Mouse (Mus musculus) left cerebral cortex, adult 11 months (tissue): ENCODE results near the gene Ear6.
A peak's percentile ranks its signal among the peaks of the same experiment; 100 is the strongest.
"Not testable (repeated sequence)": the region's sequence is repeated elsewhere in the genome, so short reads cannot be mapped to it uniquely, and the experiment has no call there.

Experiments used
- DNase-seq: peaks from one replicate; pipeline ENCODE4 v3.0.0; 2022; ENCODE audit warnings: low spot score

The Ear6 gene

GRCm38 (mm10) chr14:51853399-51853798 is at the start of gene Ear6:
Gene Ear6 (plus strand): TSS chr14:51853699.
- no peak for DNase-seq

- DNase-seq, result no peak
Measured at GRCm38 (mm10) chr14:51826625-51827024, 26.9 kb upstream of the Ear6 start.

GRCm38 (mm10) chr14:51827842-51828241 is 25.7 kb upstream of the Ear6 start:
- not testable (repeated sequence) for DNase-seq

- no peak for DNase-seq
Measured at GRCm38 (mm10) chr14:51829188-51829587, 24.3 kb upstream of the Ear6 start.

- peak; percentile 2 for DNase-seq
Measured at GRCm38 (mm10) chr14:51838480-51838879, 15.0 kb upstream of the Ear6 start.

- no peak for DNase-seq
Measured at GRCm38 (mm10) chr14:51842250-51842649, 11.2 kb upstream of the Ear6 start.

GRCm38 (mm10) chr14:51842781-51843180 is 10.7 kb upstream of the Ear6 start:
- DNase-seq, result no peak

GRCm38 (mm10) chr14:51843882-51844281 is 9.6 kb upstream of the Ear6 start:
- DNase-seq, result no peak

GRCm38 (mm10) chr14:51846566-51846965 is 6.9 kb upstream of the Ear6 start:
- no peak for DNase-seq

GRCm38 (mm10) chr14:51851006-51851405 is 2.5 kb upstream of the Ear6 start:
- not testable (repeated sequence) for DNase-seq

- DNase-seq, result not testable (repeated sequence)
Measured at GRCm38 (mm10) chr14:51855280-51855679, 1.8 kb downstream of the Ear6 start.

- DNase-seq, result not testable (repeated sequence)
Measured at GRCm38 (mm10) chr14:51863603-51864002, 10.1 kb downstream of the Ear6 start.

- no peak for DNase-seq
Measured at GRCm38 (mm10) chr14:51870756-51871155, 17.3 kb downstream of the Ear6 start.

- no peak for DNase-seq
Measured at GRCm38 (mm10) chr14:51871741-51872140, 18.2 kb downstream of the Ear6 start.

- DNase-seq, result no peak
Measured at GRCm38 (mm10) chr14:51877517-51877916, 24.0 kb downstream of the Ear6 start.

- DNase-seq, result peak; percentile 73
Measured at GRCm38 (mm10) chr14:51883527-51884030, 30.1 kb downstream of the Ear6 start.

GRCm38 (mm10) chr14:51884031-51884544 is 30.6 kb downstream of the Ear6 start:
- no peak for DNase-seq

GRCm38 (mm10) chr14:51884598-51885331 is 31.3 kb downstream of the Ear6 start, which contains the start of gene Mettl17:
Gene Mettl17 (plus strand): TSS chr14:51884842.
- DNase-seq, result peak; percentile 93

- DNase-seq, result no peak
Measured at GRCm38 (mm10) chr14:51886051-51886450, 32.6 kb downstream of the Ear6 start.

GRCm38 (mm10) chr14:51889833-51890232 is 36.3 kb downstream of the Ear6 start:
- no peak for DNase-seq

GRCm38 (mm10) chr14:51892191-51892939 is 38.9 kb downstream of the Ear6 start, which contains the start of gene Slc39a2:
Gene Slc39a2 (plus strand): TSS chr14:51892889.
- DNase-seq, result no peak

- no peak for DNase-seq
Measured at GRCm38 (mm10) chr14:51893094-51893794, 39.7 kb downstream of the Ear6 start.
